Mouse (Mus musculus): ENCODE measurements at regions not wholly inside any gene's neighbourhood (a gene's known extent, or its start where the extent isn't known, plus 50 kb on each side); places are given as distances from the start of the nearest gene placed in this dataset.

DNA sequence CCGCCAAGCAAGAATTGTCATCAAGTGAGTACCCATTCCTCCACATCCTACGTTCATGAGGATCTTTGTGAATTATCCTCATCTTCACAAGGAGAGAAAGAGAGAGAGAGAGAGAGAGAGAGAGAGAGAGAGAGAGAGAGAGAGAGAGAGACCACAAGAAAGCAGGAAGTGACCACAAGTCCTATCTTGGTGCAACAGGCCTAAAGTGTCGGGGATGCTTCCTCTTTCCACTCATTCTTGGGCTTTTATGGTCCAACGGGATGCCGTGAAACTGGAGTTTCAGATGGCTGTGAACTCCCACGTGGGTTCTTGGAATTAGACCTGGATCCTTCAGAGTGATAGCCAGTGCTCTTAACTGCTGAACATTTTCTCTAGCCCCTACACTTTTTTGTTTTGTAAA is 53.1 kb upstream of the Rai14 start:
- DNase-seq (ENCODE audit: low spot score), result no peak

DNA sequence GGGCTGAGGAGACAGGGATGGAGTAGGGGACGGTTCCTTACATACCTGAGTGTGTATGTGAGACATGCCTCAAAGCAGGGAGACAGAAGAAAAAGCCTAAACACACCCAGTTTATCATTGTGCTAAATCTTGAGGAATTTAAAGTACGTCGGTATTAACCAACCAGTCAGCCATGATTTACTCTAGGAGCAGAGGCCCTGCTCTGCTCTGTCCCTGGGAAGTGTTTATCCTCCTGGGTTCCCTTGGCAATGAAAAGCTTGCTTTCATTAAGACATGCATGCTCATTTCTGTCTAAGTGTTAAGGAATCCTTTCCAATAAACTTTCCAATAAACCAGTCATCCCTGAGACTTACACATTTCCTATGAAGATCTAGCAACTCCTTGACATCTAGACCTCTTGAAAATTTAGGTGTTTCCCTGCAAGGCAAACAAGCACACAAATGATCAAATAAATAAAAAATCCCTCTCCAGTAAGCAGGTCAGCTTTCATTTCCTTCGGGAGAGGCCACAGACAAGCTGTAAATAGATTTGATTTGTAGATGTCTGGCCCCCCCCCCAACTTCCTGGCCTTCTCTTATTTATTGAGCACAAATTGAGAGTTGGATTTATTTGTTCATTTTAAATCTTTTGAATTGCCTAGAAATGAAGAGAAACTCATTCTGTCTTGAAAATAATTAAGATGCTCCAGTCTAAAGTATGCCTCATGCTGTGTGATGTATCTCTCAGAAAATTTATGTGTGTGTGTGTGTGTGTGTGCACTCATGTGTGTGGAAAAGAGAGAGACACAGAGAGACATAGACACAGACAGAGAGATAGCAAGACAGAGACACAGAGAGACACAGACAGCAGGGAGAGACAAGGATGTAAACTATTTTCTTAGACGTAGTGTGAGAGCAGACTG is 56.2 kb upstream of the Rai14 start:
- DNase-seq (ENCODE audit: low spot score), result no peak

GRCm38 (mm10) chr15:10771311-10771690 is 56.9 kb upstream of the Rai14 start:
- no peak for DNase-seq (ENCODE audit: low spot score)

DNA sequence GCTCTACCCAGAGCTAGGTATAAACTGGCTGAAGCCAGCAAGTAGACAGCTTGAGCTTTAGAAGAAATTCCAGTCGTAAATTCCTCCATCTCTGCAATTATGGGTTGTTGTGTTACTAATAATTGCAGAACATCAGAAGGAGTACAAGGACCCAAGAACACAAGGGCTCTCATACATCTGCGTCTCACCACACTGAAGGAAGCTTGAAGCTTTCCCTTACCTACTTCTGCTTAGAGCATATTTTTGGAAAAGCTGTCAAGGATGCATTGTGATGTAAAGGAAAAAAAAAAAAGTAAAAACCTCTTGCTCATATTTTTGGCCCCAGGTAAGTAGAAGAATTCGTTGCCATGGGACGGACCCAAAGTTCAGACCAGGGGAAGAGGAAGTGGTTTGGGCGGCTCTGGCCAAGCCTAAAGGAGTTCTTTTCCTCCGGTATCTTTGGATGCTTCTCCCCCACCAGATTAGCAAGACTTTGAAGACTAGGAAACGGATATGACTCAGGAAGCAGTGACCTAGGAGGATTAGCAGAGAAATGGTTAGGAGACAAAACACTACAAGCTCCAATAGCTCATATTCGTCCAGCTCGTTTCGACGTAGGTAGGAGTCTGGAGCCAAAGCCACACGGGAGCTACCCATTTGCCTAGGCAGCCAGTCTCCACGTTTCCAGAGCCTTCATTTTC is 65.7 kb upstream of the Rai14 start:
- no peak for DNase-seq (ENCODE audit: low spot score)

DNA sequence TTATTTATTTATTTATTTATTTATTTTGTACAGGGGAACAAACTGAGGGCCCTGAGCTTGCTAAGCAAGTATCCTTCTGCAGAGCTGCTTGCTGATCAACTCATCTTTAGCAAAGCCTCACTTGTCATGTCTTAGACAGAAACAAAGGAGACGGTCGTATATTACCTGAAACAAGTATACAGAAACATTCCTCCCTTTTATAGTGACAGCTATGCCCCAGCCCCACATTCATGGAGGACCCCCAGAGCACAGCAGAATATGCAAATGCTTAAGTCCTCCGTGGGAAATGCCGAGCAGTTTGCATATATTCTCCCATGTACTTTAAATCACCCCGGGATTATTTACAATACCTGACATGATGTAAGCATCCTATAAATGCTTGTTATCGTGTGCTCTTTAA is 74.9 kb upstream of the Rai14 start:
- no peak for DNase-seq (ENCODE audit: low spot score)

DNA sequence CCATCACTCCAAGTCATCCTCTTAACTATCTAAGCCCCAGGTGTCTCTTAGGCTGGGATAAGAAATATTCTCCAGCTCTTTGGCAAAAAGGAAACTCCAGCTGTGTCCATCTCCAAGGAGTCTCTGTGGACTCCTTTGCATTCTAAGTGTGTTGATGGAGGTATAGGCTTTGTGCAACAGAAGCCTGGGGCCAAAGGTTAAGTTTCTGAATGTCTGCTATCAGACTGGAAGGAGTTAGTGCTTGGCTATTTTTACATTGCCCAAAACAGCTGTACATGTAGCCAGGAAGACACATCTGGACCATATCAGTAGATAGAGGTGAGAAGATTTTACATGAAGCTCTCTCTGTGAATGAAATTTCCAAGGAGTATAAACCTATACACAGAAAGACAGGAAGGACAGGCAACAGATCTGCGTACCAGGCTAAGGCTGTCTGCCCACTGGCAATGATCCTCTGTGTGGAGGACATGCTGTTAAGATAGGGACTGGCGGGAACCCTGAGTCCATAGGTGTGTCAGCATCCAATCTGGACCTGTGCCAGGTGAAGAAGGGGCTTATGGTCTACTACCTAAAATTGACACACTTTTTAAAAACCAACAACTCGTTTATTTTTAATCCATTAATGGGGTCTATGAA is 76.6 kb upstream of the Rai14 start:
- DNase-seq (ENCODE audit: low spot score), result no peak

- no peak for DNase-seq (ENCODE audit: low spot score)
These were observed 77.2 kb upstream of the Rai14 start for GRCm38 (mm10) chr15:10791516-10792112.

DNA sequence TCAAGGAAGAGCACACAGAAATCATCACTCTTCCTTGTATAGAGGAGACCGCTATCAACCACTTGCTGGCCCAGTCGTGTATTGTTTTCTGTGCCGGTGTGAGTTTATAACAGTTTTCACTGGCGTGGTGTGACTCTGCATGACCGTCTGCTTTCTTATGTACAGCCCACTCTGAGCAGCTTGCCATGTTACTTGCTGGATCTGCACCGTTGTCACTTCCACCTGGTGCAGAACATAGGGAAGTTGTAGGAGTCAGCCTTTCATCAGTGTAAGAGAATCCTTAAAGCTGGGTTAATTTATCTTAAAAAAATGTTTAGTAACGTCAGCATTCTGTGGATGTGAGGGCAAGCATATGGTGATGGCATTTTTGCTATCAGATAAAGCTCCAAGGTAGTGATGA is 77.7 kb upstream of the Rai14 start:
- no peak for DNase-seq (ENCODE audit: low spot score)

DNA sequence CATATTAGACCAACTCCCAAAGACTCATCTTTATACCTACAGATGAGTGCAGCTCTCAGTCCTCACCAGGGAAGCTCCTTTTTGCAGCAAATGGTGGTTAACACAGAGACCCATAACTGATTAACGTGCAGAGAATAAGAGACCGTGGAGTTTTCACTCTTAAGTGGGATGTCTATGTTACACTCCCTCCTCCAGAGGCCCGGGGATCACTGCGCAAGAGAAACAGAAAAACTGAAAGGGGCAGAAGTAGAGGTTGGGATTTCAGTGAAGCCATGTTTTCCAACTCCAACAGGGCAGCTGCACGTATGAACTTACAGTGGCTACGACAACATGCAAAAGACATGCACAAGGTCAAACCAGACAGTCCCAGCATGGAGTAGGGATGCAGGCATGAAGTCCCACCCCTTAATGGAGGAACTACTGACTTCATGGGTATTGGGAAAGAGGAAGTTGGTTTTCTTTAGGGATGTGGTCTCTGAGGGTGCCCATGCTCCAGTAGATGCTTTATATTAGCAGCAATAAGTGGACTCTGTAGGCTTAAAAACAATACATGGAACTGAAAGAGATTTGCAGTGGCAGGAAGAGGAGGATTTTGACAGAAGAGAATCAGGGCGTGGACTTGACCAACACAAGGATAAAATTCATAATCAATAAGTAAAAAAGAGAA is 80.8 kb upstream of the Rai14 start:
- DNase-seq (ENCODE audit: low spot score), result no peak

- no peak for DNase-seq (ENCODE audit: low spot score)
These were observed 85.2 kb upstream of the Rai14 start for GRCm38 (mm10) chr15:10799656-10800055.

DNA sequence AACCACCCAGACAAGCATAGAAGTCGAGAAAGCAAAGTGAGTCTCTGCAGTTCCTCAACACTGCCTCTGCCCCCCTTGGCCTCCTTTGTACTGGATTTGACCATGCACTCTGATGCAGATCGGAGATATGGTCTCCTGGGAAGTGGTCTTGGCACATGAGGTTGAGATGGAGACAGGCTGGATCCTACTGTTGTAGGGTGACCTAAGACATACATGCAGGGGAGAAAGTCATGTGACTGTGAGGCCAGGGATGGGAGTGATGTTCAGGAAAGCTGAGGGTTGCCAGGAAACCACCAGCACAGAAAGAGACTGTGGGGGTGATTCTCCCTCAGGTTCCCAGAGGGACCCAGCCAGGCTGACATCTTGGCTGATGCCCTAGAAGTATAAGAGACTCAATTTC is 99.8 kb upstream of the Rai14 start:
- DNase-seq (ENCODE audit: low spot score), result no peak

DNA sequence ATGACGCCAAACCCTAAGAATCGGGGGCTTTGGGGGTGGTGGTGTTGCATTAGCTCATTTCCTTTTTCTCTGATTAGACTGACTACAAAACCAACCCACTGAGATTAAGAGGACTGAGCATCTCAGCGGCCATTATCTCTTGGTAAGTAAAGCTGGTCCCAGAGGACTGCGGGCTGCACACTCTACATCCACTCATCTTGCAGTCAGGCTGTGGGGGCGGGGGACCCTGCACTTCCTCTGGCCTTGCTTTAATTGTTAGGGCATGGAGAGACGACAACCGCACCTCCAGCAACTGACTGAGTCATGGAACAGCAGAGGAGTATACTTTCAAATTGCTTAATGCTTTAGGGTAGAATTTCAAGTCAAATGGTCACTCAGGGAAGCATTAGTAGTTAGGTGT is 100.3 kb upstream of the Rai14 start:
- no peak for DNase-seq (ENCODE audit: low spot score)

DNA sequence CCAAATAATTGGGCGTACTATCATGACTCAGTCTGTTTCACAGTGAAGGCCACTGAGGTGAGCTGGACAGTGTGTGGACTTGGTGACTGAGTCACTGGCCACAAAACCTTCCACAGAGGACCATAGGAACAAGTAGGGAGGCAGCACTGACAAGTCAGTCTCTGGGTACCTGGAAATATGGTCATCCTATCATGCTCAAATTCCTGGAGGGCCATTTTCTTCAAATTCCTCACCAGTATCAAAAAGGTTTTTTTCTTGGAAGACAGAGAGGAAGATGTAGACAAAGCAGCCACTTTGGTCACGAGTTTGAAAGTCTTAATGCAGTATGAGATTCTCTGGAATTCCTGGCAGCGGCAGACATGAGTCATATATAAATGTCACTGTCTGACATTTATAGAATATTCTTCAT is 101.8 kb upstream of the Rai14 start:
- DNase-seq (ENCODE audit: low spot score), result no peak

- DNase-seq (ENCODE audit: low spot score), result peak; percentile 40
These were observed 103.8 kb upstream of the Rai14 start for GRCm38 (mm10) chr15:10818216-10818615.

DNA sequence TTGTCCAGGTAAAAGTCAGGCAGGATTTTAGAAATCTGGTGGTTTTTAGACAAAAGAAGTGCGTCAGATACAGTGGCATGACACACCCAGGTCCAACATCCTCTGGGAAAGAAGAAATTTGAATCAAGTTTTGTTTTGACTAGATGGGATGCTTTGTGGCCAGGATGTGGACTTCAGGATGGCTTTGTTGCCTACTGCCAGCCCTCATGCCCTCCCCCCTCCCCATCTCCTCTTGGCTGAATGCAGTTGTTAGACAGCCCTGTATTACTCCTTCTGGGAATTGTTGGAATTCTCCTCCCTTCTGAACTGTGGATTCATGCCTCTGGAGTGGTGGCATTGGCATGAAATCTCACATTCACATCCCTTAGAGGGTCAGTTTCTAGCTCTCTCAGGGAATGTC is 104.3 kb upstream of the Rai14 start:
- DNase-seq (ENCODE audit: low spot score), result no peak

- DNase-seq (ENCODE audit: low spot score), result no peak
These were observed 109.5 kb upstream of the Rai14 start for GRCm38 (mm10) chr15:10823933-10824332.

DNA sequence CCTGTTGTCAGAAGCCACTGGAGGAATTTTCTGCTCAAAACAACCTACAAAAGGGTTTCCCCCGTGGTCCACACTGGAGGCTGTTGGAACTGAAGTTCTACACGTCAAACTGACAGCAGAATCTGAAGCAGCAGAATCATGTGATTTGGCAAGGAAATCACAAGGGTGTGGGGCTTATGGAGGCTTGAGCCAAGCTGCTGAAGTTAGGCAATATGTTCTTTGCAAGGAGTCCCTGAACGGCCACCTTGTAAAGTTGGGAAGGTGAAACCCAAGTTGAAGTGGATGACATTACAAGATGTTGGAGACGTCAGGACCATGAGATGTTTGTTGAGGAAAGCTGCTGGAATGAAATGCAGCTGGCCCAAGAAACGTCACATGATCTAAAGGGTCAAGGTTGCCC is 115.2 kb upstream of the Rai14 start:
- no peak for DNase-seq (ENCODE audit: low spot score)

GRCm38 (mm10) chr15:10830478-10830877 is 116.1 kb upstream of the Rai14 start:
- DNase-seq (ENCODE audit: low spot score), result no peak

DNA sequence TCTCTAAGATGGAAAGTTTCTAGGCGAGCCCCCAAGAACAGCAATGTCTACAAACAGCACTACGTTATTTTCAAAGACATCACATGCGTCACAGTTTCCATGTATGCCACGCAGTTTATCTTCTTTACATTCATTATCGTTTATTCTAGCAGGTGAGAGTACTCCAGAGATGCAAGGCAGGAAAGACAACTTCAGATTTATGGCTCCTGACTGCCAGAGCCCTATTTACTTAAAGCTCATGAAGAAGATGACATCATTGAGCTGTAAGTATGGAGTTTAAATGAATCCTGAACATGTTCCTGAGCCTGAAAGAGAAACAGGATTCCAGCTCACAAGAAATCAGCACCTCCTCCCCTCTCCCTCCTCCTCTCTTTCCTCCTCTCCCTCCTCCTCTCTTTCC is 116.7 kb upstream of the Rai14 start:
- no peak for DNase-seq (ENCODE audit: low spot score)

DNA sequence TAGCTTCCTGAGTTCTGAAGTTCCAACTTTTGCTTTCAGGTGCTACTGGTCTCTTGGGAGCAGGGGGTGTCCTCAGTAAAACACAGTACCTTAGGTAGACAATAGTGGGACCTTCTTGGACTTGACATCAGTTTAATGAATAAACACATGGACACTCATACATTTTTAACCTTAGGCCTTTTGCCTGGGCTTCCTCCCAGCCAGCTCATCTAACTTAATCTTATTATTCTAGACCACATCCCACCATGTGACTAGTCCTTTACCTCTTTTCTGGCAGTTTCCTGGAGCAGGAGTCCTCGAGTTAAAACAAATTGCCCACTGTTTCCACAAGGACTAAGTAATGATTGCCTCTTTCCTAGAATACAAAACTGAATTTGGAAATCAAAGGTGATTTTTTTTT is 117.9 kb upstream of the Rai14 start:
- DNase-seq (ENCODE audit: low spot score), result no peak

DNA sequence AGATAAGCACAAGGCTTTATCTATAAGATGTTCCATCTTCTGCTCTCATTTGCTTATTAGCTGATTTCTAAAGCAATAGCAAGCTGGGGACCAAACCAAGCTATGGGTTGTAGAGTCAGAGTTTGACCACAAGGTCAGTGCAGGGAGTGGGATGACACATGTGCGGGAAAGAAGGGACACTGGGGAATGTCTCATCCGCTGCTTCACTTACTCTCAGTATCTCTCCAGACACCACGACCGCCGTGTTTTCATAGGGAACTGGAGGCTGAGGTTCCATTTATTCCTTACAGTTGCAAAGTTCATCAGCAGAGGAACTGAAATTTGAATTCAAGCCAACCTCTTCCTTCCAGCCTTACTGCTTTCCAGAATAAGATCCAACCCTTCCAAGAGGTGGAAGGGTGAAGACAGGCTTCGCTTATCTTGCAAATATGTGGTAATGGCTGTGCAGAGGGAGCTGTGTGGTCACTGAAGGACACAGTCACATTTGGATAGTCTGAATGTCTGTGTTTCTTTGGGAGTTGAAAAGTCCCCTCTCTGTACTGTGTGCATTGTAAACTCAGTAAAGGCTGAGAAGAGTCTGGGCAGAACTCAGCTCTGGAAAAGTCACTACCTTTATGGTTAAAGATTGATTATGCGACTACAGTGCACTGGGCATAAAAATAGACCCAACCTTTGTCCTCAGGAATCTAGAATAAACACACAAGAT is 118.1 kb upstream of the C1qtnf3 start:
- no peak for DNase-seq (ENCODE audit: low spot score)

All from testis, postnatal 14 days (tissue).